Mouse (Mus musculus): ENCODE data around the gene Ppp2r1b. TPM values are rescaled to one million over a fixed set of nuclear protein-coding genes. Genes with fewer than 3 reads are reported as not detected.

Gene Ppp2r1b
- total RNA-seq, 2 experiments from 2014 or later, result 14.3 to 16.8 TPM

DNA sequence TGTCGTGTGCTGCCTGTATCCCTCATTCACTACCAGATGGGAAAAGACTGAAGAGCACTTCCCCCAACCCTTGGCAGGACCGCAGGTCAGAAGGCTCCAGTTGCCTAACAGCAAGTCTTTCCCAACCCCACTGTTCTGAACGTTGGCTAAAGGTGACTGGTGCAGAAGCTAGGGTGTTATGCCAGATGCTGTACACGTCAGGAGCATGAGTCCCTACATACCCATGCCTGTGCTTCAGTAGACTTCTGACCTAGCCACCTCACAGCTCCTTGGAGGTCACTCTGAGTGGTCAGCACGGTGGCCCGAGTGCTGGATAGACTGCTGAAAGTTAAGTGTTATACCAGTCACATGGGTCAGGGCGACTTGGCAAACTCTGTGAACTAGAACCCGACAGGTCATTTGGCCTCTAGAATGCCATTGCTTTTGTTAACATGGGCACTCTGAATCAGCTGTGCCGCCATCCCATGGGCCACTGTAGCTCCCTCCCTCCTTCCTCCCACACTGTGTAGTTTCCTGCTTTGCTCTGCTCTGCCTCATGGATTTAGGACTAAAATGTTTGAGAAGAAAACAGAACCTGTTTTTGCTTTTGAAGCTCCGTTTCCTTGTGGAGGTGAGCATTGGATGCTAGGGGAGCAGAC is 9.9 kb upstream of the Ppp2r1b start:
- DNase-seq (ENCODE audit: low spot score in 2 of 2), result no peak

DNA sequence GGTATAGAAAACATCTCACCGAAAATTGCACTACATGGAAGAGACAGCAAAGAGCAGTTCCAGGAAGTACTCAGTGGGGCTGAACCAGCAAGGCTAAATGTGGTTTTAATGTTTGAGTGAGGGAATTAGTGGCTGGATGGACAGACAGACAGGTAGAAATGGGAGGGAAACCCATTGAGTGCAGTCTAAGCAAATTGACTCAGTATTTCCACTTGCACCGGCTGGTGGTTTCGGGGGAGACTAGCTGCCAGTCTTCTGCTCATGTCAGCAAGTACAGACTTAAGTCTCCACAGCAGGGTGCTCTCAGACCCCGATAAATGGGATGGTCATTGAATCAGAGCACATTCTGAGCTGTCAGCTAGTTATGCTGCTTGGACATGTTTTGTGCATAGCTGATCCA is 9.0 kb upstream of the Ppp2r1b start:
- DNase-seq (ENCODE audit: low spot score in 2 of 2), result no peak

DNA sequence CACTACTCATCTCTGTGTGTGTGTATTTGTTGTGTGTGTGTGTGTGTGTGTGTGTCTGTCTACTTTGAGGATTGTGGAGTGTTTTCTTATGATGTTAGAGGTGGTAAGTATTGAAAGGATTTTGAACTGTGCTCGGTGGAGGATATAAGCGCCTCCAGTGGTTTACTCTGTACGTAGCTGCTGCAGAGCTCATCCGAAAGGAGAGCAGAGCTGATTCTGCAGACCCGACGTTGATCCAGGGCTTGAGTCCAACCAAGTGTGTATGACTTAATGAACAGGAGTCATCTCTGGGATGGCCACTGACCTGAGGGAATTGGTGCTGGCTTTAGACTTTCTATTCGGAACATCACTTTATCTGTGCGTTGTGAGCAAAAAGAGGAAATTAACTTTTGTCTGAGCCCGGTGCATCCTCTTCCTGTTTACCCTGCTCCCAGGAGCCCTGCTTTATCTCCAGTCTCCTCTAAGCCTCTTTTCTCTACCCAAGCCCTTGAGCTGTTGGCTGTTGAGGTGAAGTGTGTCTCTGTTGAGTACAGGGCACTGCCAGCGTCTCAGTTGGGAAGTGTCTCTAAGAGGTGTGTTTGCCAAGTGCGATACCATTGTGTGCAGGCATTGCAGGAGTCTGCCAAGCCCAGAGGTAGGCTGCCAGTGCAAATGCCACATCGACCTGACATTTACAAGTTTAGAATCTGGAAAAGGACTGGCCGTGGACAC is 3.9 kb upstream of the Ppp2r1b start:
- no peak for DNase-seq (ENCODE audit: low spot score in 2 of 2)

DNA sequence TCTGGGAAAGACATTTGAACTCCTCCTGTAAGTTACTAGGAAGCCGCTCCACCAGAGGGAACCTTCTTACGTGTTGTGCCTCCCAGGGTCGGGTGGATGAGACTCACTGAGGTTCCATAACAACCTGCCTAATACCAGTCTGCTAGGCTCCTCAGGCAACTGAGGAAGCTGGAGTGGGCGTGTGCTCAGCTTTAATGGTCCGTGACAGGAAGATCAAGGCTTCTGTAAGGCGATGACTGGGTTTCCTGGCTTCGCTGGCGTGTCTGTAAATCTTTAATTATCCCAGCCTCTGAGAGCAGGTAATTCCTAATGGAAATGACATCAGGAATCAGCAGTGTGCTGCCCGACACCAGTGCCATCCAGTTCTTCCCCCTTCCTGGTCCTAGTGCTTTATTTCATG is 446 bp downstream of the Ppp2r1b start:
- no peak for DNase-seq (ENCODE audit: low spot score in 2 of 2)

DNA sequence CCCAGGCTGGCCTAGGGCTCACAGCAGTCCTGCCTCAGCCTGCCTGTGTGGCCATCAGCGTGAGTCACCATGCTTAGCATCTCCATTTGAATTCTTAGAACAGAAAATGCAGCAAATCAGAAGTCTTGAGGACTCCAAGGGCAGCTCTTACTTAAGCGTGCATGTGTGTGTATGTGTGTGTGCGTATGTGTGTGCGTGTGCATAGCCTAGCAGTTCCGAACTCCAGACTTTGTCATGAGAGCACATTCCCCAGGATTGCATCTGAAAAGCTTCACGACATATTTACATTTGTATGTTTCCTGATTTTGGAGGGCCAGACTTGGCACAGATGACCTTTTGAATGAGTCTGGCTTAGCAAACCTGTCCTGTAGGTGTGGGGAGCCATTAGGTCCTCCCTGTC is 2.0 kb downstream of the Ppp2r1b start:
- no peak for DNase-seq (ENCODE audit: low spot score in 2 of 2)

DNA sequence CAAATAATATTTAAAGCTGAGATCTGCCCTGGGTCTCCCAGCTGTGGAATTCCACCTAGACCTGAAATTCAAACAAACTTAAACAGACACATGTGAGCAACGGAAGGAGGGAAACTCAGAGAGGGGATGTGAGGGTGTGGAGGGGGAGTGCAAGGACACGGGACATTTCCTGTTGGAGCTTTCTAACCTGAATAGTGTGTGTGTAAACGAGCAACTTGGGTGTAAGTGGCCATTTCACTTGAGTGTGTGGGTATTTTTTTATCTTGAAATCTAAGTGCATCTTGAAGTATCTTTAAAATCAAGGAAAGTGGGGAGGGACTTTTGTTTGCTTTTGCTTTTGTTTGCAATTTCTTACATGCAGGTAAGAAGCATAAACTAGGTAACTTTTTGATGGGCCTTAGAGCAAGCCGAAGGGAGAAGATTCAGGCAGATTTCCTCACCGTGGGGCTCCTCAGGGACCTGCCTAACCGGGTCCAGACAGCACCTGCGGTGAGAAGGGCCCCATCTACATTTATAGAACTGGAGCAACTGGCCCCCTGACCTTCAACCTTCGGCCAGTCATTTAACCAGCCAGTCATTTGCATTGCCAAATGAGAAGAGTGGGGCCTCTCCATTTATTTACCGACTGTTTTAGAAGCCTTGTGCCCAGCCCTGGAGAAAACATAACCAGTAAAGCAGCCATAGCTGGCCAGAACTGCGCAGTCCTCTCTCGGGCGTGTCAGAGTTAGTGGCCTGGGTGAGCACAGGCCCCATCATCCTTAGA is 2.7 kb downstream of the Ppp2r1b start:
- DNase-seq (ENCODE audit: low spot score in 2 of 2), result no peak

DNA sequence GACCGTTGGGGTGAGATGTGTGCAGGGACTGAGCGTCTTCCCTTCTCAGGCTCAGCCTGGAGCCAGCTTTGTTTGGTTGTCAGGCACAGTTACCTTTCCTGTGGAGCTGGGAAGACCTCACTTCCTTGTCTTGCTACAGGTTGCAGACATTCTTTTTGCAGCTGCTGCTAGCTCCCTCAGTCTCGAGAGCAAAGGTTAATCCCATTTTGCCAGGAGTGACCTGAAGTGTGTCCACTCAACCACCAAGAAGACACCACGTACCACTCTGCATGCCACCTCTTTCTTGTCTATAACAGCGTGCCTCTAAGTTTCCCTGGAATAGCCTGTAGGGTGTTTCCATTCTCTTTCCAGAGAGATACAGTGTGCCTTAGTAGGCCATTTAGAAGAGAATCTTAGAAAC is 3.7 kb downstream of the Ppp2r1b start:
- no peak for DNase-seq (ENCODE audit: low spot score in 2 of 2)

DNA sequence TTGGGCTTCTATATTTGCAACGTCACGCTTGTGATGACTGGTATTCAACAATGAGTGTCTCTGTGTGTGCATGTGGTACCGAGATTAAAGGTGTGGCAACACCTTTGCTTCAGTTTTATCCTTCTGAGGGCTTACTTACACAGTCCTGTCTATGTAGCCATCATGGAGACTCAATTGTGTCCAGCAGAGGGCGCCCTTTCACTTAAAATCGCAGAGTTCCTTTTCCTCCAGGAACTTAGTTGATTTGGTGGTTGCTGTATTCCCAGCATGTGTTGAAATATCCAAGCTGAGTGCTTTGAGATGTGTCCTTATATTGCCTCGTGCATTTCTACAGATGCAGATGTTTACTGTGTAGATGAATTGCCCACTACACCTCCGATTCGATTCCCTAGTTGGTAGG is 4.1 kb downstream of the Ppp2r1b start:
- peak; percentile 91 to 94 for DNase-seq (ENCODE audit: low spot score in 2 of 2)

DNA sequence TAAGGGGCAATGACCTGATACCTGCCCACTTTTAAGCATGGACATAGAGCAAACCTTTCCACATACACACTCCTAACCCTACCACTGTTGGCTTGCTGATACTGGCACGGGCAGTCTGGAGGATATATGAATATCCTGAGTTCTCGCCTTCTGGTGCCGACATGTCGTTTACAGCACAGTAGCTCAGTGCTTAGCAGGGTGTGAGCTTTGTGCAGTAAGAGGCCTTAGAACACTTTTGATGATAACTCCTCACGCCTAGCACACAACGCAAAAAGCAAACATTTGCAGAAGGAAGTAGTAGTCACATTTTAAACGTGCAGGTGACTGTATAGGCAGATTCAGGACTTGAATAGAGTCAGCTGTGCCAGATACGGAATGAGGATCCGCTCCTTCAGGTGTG is 4.7 kb downstream of the Ppp2r1b start:
- DNase-seq (ENCODE audit: low spot score in 2 of 2), result no peak

DNA sequence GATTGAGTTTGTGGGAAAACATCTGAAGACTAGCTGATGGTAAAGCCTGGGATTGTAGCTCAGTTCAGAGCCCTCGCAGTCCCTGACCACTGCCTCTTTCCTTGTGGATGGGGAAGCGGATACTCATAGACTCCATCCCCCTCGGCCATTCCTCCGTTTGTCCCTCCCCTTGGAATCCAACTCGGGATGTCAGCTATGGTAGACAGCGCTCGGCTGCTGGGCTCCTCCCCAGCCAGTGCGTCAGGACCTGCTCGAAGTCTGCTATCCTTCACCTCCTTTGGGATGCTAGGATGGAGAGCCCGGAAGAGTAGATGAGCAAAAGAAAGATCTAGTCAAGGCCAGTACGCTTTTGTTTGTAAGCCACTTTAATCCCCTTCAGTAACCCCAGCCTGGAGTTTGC is 5.2 kb downstream of the Ppp2r1b start:
- DNase-seq (ENCODE audit: low spot score in 2 of 2), result no peak

DNA sequence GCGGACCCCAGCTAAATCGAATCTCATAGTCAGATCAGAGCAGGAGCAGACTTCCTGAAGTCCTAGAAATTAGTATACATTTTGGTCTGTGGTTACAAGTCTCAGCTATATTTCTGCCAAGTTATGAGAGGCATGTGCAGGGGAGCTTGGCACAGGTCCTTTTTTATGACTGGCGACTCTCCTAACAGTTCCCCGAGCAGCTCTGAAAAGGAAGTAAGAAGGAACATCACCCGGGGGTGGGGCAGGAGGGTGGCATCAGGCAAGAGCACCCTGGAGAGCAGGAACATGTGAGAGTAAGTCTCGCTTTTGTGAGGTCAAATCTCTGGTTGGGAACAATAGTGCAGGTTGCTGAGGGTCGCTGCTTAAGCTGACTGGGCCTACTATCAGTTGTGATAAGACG is 5.6 kb downstream of the Ppp2r1b start:
- DNase-seq (ENCODE audit: low spot score in 2 of 2), result no peak

DNA sequence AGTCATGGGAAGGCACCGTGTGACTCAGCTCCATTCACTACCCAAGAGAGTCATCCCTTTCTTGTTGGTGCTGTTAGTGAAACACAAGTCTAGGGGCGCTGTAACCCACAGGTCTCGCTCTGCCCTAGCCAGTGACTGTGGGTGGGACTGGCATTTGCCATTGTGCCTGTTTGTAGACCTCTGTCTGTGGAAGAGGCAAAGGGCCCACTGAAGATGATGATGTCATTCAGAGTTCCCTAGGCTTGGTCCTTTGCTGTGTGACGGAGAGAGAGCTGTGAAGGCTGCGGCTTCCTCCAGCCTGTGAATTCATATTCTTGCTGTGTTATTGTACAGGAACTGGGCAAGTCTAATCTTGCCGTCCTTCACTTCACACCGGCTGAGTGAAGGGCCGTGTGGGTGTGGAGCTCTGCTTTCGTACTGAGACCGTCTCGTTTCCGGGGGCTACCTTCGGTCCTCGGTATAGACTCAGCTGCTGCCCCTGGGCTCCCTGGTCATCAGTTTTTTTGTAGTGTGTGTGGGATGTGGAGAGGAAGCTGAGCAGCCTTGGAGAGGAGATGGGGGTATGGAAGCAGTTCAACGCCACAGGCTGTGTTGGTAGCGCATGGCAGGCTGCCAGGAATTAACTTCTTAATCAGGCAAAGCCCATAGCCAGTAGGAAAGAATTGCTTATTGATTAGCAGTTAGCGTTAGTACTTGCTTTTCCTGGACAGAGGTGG is 7.7 kb downstream of the Ppp2r1b start:
- no peak for DNase-seq (ENCODE audit: low spot score in 2 of 2)

DNA sequence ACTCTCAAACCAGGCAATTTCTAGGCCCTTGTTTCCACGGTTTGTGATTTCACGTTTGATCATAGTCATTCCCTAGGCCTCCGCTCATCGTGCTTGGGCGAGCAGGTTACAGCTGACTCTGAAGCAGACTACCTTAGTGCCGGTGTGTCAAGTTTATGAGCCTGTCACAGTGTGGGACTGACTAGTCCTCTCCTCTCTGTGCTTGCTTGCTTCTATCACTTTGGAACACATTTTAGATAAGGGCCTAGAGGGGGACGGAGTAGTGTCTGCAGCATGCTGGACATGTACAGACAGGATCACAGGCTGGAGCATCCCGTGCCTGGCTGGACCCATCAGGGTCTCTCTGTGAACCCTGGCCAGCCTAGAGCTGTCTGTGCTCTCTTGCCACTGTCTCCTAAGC is 9.3 kb downstream of the Ppp2r1b start:
- DNase-seq (ENCODE audit: low spot score in 2 of 2), result no peak

DNA sequence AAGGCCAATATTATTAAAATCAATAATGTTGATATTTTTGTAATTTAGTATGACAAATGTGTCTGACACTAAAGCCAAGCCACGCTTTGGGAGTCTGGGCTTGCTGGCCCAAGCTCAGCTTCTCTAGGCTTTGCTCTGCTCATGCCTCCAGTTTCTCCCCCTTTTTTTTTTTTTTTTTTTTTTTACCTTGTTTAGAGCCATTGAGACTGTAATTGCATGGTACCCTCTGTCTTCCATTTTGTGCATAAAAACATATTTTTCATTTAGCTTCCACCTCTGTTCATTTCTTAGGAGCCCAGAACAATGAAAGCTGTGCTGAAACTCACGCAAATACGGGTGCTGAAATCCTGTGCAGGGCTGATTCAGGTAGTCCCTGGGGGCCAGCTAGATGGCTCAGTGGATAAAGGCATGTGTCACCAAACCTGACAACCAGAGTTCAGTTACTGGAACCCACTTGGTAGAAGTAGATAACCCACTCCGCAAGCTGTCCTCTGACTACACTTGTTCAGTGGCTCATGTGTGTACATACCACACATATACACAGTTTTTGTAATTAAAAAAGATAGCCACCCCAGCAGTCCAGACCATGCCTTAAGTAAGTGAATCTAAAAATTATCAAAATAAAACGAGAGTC is 10.1 kb downstream of the Ppp2r1b start:
- DNase-seq (ENCODE audit: low spot score in 2 of 2), result no peak

DNA sequence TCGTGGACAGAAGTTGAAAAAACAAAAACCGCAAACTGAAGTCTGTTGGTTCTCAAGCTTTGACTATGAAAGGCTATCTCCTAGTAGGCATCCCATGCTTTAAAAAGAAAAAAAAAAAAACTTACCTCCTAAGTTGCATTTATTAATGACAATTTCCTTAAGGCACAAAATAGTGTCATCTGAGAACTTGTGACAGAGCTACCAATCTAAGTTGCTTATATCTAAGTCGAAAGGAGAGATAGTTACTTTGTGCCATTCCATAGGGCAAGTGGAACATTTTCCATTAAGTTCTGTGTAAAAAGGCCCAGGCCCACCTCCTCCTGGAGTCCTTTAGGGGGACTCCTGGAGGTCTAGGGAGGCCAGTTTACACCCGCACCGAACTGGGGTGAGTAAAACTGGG is 10.7 kb downstream of the Ppp2r1b start:
- no peak for DNase-seq (ENCODE audit: low spot score in 2 of 2)

DNA sequence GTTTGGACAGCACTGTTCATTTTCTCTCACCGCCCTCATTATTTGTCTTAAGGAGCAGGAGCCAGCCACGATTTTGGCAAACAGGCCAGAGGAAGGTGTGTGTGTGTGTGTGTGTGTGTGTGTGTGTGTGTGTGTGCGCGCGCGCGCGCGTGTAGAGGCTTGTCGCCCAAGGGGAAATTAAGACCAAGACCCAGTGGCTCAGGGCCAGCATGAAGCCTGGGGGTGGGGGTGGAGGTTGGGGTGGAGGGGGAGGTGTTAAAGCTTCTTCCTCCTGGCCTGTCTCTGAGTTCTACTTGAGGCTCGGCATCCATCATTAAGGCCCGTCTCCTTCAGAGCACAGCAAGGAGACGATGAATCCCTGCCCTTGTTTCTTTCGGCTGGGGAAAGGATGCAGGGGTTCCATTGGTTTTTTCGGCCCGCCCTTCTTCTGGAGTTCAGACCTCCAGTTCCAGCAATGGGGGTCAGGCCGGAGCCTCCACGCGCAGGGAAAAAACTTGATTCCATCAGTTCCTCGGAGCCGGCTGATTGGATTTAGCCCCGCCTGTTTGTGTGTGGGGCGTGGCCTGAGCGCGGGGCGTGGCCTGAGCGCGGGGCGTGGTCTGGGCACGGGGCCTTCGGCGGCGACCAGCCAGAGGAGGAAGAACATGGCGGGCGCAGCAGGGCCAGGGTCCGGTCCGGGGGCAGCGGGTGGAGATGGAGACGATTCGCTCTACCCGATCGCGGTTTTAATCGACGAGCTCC is 11.4 kb downstream of the Ppp2r1b start:
- peak; percentile 91 to 93 for DNase-seq (ENCODE audit: low spot score in 2 of 2)

DNA sequence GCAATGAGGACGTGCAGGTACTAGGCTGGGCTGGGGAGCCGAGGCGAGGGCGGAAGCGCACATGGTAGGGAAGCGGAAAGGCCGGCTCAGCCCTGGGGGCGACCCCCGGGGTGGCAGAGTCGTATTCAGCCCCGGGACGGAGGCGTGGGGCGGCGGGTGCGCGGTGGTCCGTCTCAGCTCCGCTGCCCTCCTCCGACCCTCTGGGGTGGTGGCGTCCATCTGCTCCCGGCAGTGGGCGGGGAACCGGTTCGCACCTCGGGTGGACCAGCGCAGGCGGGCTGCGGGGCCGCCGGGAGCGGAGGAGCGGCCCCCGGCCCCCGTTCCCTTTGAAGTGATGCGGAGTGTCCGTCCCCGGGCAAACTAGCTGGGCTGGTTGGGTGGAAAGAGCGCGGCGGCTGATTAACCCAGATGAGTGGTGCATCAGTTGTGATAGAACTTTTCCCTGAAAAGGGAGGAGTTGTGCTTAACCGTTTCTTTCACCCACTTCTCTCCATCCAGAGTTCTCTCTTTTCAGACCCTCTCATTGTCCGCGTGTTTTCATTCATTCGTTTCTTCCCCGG is 12.1 kb downstream of the Ppp2r1b start:
- no peak for DNase-seq (ENCODE audit: low spot score in 2 of 2)

DNA sequence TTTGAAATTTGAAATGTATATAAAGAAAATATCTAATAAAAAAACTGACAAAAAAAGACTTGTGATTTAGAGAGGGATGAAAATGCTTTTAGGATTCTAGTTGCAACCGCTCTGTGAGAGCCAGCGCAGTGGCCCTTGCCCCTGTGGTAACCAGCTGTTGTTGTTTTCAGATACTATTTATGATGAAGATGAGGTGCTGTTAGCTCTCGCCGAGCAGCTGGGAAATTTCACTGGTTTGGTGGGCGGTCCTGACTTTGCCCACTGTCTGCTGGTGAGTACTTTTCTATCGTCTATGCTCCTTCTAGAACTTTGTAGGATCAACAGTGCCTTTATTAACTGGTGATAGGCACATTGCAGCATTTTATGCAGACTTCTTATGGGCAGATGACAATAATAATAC is 13.6 kb downstream of the Ppp2r1b start:
- no peak for DNase-seq (ENCODE audit: low spot score in 2 of 2)

DNA sequence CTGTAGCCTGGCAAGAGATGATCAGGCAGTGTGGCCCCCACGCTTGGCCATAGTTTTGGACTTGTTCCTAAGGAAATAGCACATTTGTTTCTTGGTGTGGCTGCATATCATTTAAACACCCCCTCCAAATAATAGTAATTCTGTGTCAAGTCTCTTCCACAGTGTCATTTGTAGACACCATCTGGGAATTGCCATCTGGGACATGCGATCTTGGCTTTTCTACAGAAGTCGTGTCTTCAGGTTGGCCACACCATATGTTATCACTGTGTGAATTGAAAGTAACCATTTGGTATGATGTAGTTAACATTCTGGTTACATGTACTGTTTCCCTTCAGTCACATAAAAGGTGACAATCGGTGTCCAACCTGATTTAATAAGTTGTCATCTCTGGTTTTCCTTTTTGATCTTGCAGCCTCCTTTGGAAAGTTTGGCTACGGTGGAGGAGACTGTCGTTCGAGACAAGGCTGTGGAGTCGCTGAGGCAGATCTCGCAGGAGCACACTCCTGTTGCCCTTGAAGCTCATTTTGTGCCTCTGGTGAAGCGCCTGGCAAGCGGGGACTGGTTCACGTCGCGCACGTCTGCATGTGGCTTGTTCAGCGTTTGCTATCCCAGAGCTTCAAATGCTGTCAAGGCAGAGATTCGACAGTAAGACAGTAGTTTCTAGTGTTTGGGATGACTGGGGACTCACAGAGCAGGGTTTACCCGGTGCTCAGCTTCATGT is 16.2 kb downstream of the Ppp2r1b start:
- DNase-seq (ENCODE audit: low spot score in 2 of 2), result peak in 1 of 2 experiments; percentile 44

DNA sequence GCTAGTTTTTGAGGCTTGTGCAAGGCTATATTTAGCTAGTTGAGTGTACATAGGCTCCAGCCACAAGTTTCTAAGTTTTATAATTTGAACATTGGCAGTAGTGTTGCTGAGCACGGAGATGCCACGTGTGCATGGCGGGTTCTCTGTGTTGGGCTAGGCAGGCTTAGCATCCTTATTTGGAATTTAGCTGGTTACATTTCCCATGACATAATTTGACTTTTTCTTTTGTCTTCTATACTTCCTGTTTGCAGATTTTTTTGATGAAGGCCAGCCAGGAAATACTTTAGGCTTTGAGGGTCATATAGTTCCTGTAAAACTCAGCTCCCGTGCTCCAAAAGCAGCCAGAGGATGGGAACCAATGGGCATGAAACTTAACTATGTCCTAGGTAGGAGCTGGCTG is 18.7 kb downstream of the Ppp2r1b start:
- DNase-seq (ENCODE audit: low spot score in 2 of 2), result no peak
